Mouse (Mus musculus) forebrain, embryonic 16.5 days (tissue): ENCODE data around the gene Vamp4. TPM values are rescaled to one million over a fixed set of nuclear protein-coding genes. Genes with fewer than 3 reads are reported as not detected.

Source experiments
- ATAC-seq: fragments of 200-750 bp; cut with Nextera tagmentation; 2 replicates; pipeline ENCODE4 v1.8.0; 2017; ENCODE audit warnings: mild to moderate bottlenecking, moderate library complexity
- H3K27ac ChIP-seq: fragments of 300-500 bp; sonication (generic); 2 replicates; pipeline ENCODE4 v1.5.1; 2014; ENCODE audit warnings: low read length, control low read depth
- H3K27me3 ChIP-seq: fragments of 300-500 bp; sonication (generic); replicated peaks from 2 replicates; pipeline ENCODE4 v1.6.1; 2014; ENCODE audit warnings: low read length; ENCODE audit not compliant: control insufficient read depth, insufficient read depth
- H3K36me3 ChIP-seq: fragments of 300-500 bp; sonication (generic); 2 replicates; pipeline ENCODE4 v1.6.1; 2014; ENCODE audit not compliant: control insufficient read depth, insufficient read depth
- H3K4me1 ChIP-seq: fragments of 300-500 bp; sonication (generic); replicated peaks from 2 replicates; pipeline ENCODE4 v1.6.1; 2014; ENCODE audit warnings: low read length; ENCODE audit not compliant: control insufficient read depth, insufficient read depth
- H3K4me2 ChIP-seq: fragments of 300-500 bp; sonication (generic); 2 replicates; pipeline ENCODE4 v1.6.1; 2014; ENCODE audit warnings: mild to moderate bottlenecking, low read length, control low read depth
- H3K4me3 ChIP-seq: fragments of 300-500 bp; sonication (generic); replicated peaks from 2 replicates; pipeline ENCODE4 v1.5.1; 2014; ENCODE audit warnings: mild to moderate bottlenecking, low read length, control low read depth
- H3K9ac ChIP-seq: fragments of 300-500 bp; sonication (generic); replicated peaks from 2 replicates; pipeline ENCODE4 v1.6.1; 2014; ENCODE audit warnings: low read depth, low read length, control low read depth
- H3K9me3 ChIP-seq: fragments of 300-500 bp; sonication (generic); 2 replicates; pipeline ENCODE4 v1.6.1; 2016; ENCODE audit warnings: low read length; ENCODE audit not compliant: control insufficient read depth
- WGBS: fragments of 180-500 bp; shearing (Covaris S2); extraction: QIAGEN DNeasy Blood & Tissue Kit; methylation state at CpG from one replicate; pipeline ENCODE4 v1.1.7; 2014; 5-methylcytosine and 5-hydroxymethylcytosine counted together
- polyA plus RNA-seq: library from polyadenylated mRNA; unstranded; fragments of >200 nt; fragmentation: Nextera tagmentation; extraction: Ambion mirVana; gene quantifications from 2 replicates; pipeline ENCODE4 v1.2.1, GENCODE M21; 2015

Gene Vamp4
- polyA plus RNA-seq, 1 experiment from 2014 or later = 79.8 TPM

GRCm38 (mm10) chr1:162636516-162636915 is 66.2 kb downstream of the Vamp4 start:
- H3K4me1 ChIP-seq = peaks cover 3% of the 10 kb centered on the region; the same call in 1 of the 2 replicates
- H3K4me2 ChIP-seq = no peak overlapping the region
- no peaks in the 10 kb centered on the region for H3K36me3 ChIP-seq
- 71% methylated on average over 3 of the region's 3 CpGs for WGBS
- H3K4me3 ChIP-seq = no peak overlapping the region
- H3K9me3 ChIP-seq = no peaks in the 10 kb centered on the region; the same call in 1 of the 2 replicates
- H3K27ac ChIP-seq = no peak overlapping the region
- H3K27me3 ChIP-seq = no peaks in the 10 kb centered on the region
- no peak overlapping the region for H3K9ac ChIP-seq
- ATAC-seq = no peak

- peaks cover 3% of the 10 kb centered on the region; the same call in 1 of the 2 replicates for H3K4me1 ChIP-seq
- H3K4me3 ChIP-seq = no peak overlapping the region
- H3K9me3 ChIP-seq = no peaks in the 10 kb centered on the region
- no peaks in the 10 kb centered on the region for H3K36me3 ChIP-seq
- no peak for ATAC-seq
- H3K9ac ChIP-seq = no peak overlapping the region
- no peaks in the 10 kb centered on the region for H3K27me3 ChIP-seq
- H3K27ac ChIP-seq = no peak overlapping the region
- no peak overlapping the region for H3K4me2 ChIP-seq
- 95% methylated on average over 4 of the region's 4 CpGs for WGBS
Observed at GRCm38 (mm10) chr1:162638535-162638934, 68.2 kb downstream of the Vamp4 start.

GRCm38 (mm10) chr1:162639051-162639750 is 68.9 kb downstream of the Vamp4 start, which contains the start of gene Myoc:
Gene Myoc, plus strand, starts transcription at chr1:162639155.
- H3K9ac ChIP-seq = no peak within 1 kb of the TSS
- no peak within 1 kb of the TSS for H3K4me2 ChIP-seq
- H3K36me3 ChIP-seq = no peaks in the 10 kb centered on the region
- no peaks in the 10 kb centered on the region for H3K9me3 ChIP-seq
- H3K4me3 ChIP-seq = no peak within 1 kb of the TSS
- peaks cover 3% of the 10 kb centered on the region; the same call in 1 of the 2 replicates for H3K4me1 ChIP-seq
- 88% methylated on average over 10 of the region's 10 CpGs for WGBS
- no peak for ATAC-seq
- H3K27me3 ChIP-seq = no peaks in the 10 kb centered on the region
- no peak within 1 kb of the TSS for H3K27ac ChIP-seq

GRCm38 (mm10) chr1:162639861-162640260 is 69.5 kb downstream of the Vamp4 start:
- Histone ChIP-seq H3K27me3 (no peaks in the 10 kb centered on the region), H3K4me3 (no peak overlapping the region), H3K36me3 (no peaks in the 10 kb centered on the region), H3K9ac (no peak overlapping the region), H3K4me2 (no peak overlapping the region), H3K9me3 (no peaks in the 10 kb centered on the region), H3K27ac (no peak overlapping the region), H3K4me1 (peaks cover 3% of the 10 kb centered on the region; the same call in 1 of the 2 replicates)
- ATAC-seq = no peak
- WGBS = 83% methylated on average over 1 of the region's 1 CpGs

- 61% methylated on average over 3 of the region's 3 CpGs for WGBS
- ATAC-seq = no peak; the same call in 1 of the 2 replicates
- no peak overlapping the region for H3K4me2 ChIP-seq
Observed at GRCm38 (mm10) chr1:162642591-162642990, 72.3 kb downstream of the Vamp4 start.

GRCm38 (mm10) chr1:162643752-162644151 is 73.4 kb downstream of the Vamp4 start:
- peak; percentile 82 for ATAC-seq
- Histone ChIP-seq H3K4me1 (no peaks in the 10 kb centered on the region), H3K27me3 (no peaks in the 10 kb centered on the region), H3K9ac (no peak overlapping the region), H3K4me2 (no peak overlapping the region), H3K27ac (no peak overlapping the region), H3K36me3 (no peaks in the 10 kb centered on the region), H3K4me3 (no peak overlapping the region), H3K9me3 (no peaks in the 10 kb centered on the region)
- 31% methylated on average over 4 of the region's 4 CpGs for WGBS

More at GRCm38 (mm10) chr1:162642591-162642990, 72.3 kb downstream of the Vamp4 start:
- Histone ChIP-seq H3K36me3 (no peaks in the 10 kb centered on the region), H3K27me3 (no peaks in the 10 kb centered on the region), H3K9ac (no peak overlapping the region), H3K9me3 (no peaks in the 10 kb centered on the region), H3K4me1 (no peaks in the 10 kb centered on the region), H3K4me3 (no peak overlapping the region), H3K27ac (no peak overlapping the region)

- no peak for ATAC-seq
- no peak overlapping the region for H3K4me3 ChIP-seq
- no peaks in the 10 kb centered on the region for H3K36me3 ChIP-seq
- no peaks in the 10 kb centered on the region for H3K9me3 ChIP-seq
- H3K4me2 ChIP-seq = no peak overlapping the region
- 76% methylated on average over 10 of the region's 10 CpGs for WGBS
- H3K27ac ChIP-seq = no peak overlapping the region
- H3K4me1 ChIP-seq = no peaks in the 10 kb centered on the region
- H3K9ac ChIP-seq = no peak overlapping the region
- no peaks in the 10 kb centered on the region for H3K27me3 ChIP-seq
Observed at GRCm38 (mm10) chr1:162646083-162646686, 75.9 kb downstream of the Vamp4 start.

- no peak overlapping the region for H3K4me3 ChIP-seq
- H3K36me3 ChIP-seq = no peaks in the 10 kb centered on the region
- no peaks in the 10 kb centered on the region for H3K9me3 ChIP-seq
- no peak for ATAC-seq
- no peak overlapping the region for H3K27ac ChIP-seq
- WGBS = 95% methylated on average over 14 of the region's 14 CpGs
- H3K4me1 ChIP-seq = no peaks in the 10 kb centered on the region
- no peak overlapping the region for H3K4me2 ChIP-seq
- no peak overlapping the region for H3K9ac ChIP-seq
- no peaks in the 10 kb centered on the region for H3K27me3 ChIP-seq
Observed at GRCm38 (mm10) chr1:162648416-162648815, 78.1 kb downstream of the Vamp4 start.
